Mouse (Mus musculus) CH12F3 (cell line): Measurements from ENCODE around the gene Ostc.

ENCODE experiments used
- in situ Hi-C: fragments of 300-500 bp; cut with MboI; formaldehyde crosslinking; loops from 2 replicates; pipeline ENCODE4 v1.14.3; 2020; ENCODE audit warnings: low sequenced_read_pairs

Ostc gene

DNA sequence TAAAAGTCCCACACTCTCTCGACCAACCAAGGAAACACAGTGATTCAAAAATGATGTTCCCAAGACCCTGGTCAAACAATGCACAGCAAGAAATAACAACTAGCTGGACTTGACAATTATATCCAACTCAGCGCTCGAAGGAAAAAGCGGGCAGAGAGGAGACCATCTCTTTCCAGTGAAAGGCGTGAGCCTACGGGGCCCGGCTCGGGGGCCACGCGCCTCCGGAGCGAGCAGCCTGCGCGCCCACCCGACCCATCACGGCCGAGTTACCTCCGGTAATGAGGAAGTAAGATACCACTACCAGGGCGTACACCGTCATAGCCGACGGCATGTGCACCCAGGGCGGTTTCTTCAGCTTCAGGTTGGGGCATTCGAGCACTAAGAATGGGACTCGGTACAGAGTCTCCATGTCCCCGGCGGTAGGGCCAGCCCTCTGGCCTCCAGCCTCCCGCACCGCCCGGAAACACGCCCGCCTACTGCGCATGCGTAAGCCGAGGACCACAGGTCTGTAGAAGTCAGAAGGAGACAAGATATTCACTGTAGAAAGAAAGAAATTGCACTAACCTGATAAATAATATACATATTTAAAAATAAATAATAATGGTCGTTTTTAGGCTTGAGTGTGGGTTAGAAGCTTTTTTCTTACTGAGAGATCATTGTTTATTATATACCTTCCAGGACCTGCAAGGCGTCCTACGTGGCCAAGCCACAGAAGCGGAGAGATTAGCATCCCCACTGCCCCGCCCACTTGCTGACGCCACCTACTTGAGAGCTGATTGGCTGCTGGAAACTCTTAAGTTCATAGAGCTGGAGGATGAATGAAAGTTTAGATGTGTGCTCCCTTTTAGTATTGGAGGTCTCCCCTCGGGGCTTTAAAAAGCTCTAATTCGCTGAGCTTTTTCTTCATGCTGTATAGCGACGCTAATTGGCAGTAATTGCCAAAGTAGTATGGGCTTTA is at the start of gene Ostc:
Ostc (minus strand) TSS at position 478 of the 958 bp plus-strand sequence.
- in situ Hi-C loops, result no loop called here

DNA sequence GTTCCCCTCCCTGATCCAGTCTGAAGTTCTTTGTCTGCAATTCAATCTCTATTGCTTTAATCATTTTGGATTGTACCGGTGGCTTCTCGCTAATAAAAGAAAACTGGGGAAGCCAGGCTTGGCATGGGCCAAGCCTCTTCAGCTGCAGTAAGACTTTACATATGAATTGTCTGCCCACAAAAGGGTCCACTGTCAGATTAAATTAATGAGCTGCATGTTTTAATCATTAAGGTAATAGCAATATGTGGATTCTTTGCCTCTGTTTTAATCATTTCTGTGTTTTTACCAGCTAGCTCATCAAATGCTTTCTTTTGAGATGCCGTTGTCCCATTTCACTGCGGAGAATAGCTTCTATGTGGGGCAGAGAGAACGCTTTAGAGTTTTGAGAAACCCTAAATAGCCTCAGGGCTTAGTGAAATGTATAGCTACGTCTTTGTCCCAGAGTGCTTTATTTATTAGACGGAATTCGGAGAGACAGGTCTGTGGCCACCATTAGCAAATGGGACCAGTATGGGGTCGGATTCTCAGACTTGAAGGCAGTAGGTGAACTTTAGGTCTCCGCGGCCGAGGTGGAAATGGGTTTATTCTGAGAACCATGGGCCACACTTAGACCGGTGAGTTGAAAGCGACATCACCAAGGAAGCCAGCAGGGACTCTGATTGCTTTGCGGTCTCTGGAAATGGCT is 49.1 kb upstream of the Ostc start:
- in situ Hi-C loops, result no loop called here

GRCm38 (mm10) chr3:130757117-130757852 is 48.0 kb upstream of the Ostc start:
- in situ Hi-C loops, result no loop called here

GRCm38 (mm10) chr3:130749206-130749605 is 40.0 kb upstream of the Ostc start:
- in situ Hi-C loops, result no loop called here

GRCm38 (mm10) chr3:130746673-130747619 is 37.7 kb upstream of the Ostc start:
- in situ Hi-C loops, result no loop called here

DNA sequence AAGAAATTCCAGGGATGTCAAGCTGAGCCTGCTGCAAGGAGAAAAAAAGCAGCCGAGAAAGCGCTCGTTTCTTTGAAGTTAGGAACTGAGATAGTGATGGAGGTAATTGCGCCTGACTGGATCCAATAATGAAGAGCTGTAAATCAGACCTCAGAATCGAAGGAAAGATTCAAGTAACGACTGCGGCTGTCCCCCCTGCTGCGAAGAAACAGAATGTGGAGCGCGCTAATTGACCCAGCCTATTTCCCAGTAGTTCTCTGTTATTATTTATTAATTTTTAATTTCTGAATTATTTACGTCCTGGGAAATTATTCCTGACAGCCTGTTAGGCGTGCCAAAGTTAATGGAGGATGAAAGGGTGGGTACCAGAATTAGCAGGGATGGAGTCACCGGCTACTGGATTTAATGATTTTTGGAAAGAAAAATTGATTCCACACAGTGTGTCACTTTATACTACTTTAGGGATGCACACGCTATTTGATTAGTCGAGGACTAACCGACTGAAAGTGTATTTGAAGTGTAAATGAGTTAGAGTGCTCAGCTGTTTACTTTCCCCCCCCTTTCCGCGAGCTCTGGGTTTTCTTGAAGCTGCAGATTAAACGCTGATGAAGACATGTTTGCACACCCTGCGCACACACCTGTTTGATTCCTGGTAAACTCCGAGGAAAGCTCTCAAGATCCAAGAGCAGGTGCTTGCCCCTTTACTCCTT is 28.6 kb upstream of the Ostc start:
- in situ Hi-C loops, result no loop called here

DNA sequence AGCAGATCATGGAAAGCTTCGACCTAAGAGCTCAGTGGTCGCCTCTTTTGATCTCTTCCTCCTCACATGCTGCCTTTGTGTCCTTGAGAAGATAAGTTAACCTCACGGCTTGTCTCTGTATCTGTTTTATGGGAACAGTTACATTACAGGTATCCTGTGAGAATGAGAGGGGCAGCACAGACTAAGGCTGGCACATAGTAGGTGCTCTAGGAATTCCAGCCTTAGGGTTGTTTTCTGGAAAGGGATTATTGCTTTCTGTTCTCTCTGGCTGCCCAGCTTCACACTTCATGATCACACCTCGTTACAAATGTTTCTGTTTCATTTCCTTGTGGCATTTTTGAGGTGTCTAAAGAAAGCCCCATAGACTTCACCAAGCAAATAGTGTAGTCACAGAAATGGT is 27.5 kb upstream of the Ostc start:
- in situ Hi-C loops, result no loop called here

- in situ Hi-C loops, result no loop called here
These were observed 21.0 kb upstream of the Ostc start, which contains the start of gene Rpl34 for GRCm38 (mm10) chr3:130730189-130730653. Gene Rpl34, minus strand, starts transcription at chr3:130730398.

GRCm38 (mm10) chr3:130729472-130730188 is 20.4 kb upstream of the Ostc start:
- in situ Hi-C loops, result no loop called here

DNA sequence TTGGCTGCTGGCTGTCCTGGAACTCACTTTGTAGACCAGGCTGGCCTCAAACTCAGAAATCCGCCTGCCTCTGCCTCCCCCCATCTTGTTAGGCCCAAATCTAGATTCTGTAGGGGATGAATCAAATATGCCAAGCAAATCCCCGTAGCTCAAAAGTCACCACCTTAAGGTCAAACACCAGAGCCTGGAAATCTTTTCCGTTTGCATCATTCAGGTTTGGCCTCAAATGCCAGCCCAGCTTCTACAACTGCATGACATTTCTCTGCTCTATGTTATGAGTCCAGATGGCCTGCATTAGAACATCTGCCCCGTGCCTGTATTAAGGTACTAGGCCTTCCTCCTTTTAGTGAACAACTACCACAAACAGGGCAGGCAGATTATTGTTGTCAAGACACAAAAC is 18.4 kb upstream of the Ostc start:
- in situ Hi-C loops, result no loop called here

- in situ Hi-C loops, result no loop called here
These were observed 17.8 kb upstream of the Ostc start for GRCm38 (mm10) chr3:130727036-130727435.

- in situ Hi-C loops, result no loop called here
These were observed 16.5 kb upstream of the Ostc start for GRCm38 (mm10) chr3:130725718-130726117.

DNA sequence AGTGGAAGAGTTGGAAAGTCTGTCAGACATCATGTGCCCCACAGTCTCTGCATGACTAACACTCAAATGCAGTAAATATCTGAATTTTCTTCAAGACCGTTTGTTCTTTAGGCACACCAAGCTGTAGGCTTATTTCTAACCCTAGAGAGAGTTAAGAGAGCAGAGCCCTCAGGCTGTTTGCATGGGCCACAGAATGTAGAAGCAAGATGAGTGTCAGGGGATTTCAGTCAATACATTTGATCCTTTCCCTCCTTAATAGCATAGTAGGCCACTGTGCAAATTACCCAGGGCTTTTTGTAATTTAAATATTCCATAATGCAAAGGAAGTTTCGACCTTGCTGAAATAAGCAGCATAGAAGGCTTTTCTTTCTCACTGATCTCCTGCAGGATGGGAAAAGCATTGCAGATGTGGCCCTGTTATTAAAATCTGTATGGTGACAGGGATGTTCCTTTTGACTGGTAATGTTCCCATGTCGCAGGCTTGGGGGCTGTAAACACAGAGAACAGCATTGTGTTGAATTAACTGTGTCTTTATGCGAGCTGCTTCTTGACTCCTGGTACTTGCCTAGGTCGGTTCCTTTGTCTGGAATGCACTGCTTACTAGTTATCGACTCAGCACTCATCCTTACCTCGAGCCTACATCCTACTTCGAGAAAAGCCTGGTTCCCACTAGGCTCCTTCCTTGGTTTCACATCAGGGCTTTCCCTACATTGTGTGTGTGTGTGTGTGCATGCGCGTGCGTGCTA is 13.7 kb upstream of the Ostc start:
- in situ Hi-C loops, result no loop called here

- in situ Hi-C loops, result no loop called here
These were observed 11.0 kb upstream of the Ostc start for GRCm38 (mm10) chr3:130720225-130720624.

GRCm38 (mm10) chr3:130718871-130719270 is 9.6 kb upstream of the Ostc start:
- in situ Hi-C loops, result loop anchor here (10.0 kb wide), 1 partner anchor 516 kb away; no protein-coding TSS in a partner anchor

DNA sequence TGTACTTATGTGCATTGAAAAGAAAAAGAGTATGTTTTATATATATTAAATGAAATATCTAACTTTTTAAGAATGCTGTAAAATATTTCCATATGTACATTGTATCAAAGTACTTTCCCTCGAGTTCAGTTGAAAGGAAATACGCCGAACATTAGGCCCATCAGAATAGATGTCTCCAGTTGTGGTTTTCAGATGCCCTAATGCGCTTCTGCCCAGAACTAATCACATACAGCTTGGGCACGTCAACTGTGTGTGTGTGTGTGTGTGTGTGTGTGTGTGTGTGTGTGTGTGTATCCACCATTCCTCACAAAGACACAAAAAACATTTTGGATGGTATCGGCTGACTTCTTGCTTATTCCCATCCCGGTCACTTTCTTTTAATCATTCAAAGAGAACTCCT is 7.3 kb upstream of the Ostc start:
- in situ Hi-C loops, result loop anchor here (10.0 kb wide), 1 partner anchor 518 kb away; no protein-coding TSS in a partner anchor

GRCm38 (mm10) chr3:130714775-130715568 is 5.7 kb upstream of the Ostc start:
- in situ Hi-C loops, result loop anchor here (10.0 kb wide), 1 partner anchor 520 kb away; no protein-coding TSS in a partner anchor
